Mouse (Mus musculus) CH12.LX (cell line): Measurements from ENCODE around the gene Zfp593.
A peak's percentile ranks its signal among the peaks of the same experiment; 100 is the strongest.
"Not testable (repeated sequence)": the region's sequence is repeated elsewhere in the genome, so short reads cannot be mapped to it uniquely, and the experiment has no call there.

Source experiments
- CHD2 ChIP-seq: IDR thresholded peaks from 2 replicates; pipeline ENCODE4 v1.6.1; 2011; ENCODE audit warnings: low read length, improper control_type of control experiment
- CTCF ChIP-seq, 2 experiments: IDR thresholded peaks in 1 of 2; conservative IDR thresholded peaks in 1 of 2; 2 replicates each; pipeline ENCODE4 v1.5.1; 2011 to 2012; ENCODE audit warnings: low read depth in 2 of 2, low read length in 2 of 2, improper control_type of control experiment in 1 of 2, inconsistent platforms in 1 of 2, mild to moderate bottlenecking in 1 of 2, moderate library complexity in 1 of 2
- ELF1 ChIP-seq: IDR thresholded peaks from 2 replicates; pipeline ENCODE4 v1.6.1; 2014; ENCODE audit warnings: low read depth, mild to moderate bottlenecking, inconsistent platforms, low read length, improper control_type of control experiment
- HCFC1 ChIP-seq: IDR thresholded peaks from 2 replicates; pipeline ENCODE4 v1.6.1; 2012; ENCODE audit warnings: low read depth, mild to moderate bottlenecking, inconsistent platforms, low read length, improper control_type of control experiment
- MAFK ChIP-seq: IDR thresholded peaks from 2 replicates; pipeline ENCODE4 v1.6.1; 2011; ENCODE audit warnings: low read length, improper control_type of control experiment; ENCODE audit not compliant: insufficient replicate concordance
- MAX ChIP-seq: IDR thresholded peaks from 2 replicates; pipeline ENCODE4 v1.6.1; 2011; ENCODE audit warnings: low read length, improper control_type of control experiment
- MEF2A ChIP-seq: IDR thresholded peaks from 2 replicates; pipeline ENCODE4 v1.6.1; 2014; ENCODE audit warnings: low read depth, mild to moderate bottlenecking, inconsistent platforms, low read length, improper control_type of control experiment, borderline replicate concordance
- USF1 ChIP-seq: IDR thresholded peaks from 2 replicates; pipeline ENCODE4 v1.6.1; 2014; ENCODE audit warnings: low read depth, mild to moderate bottlenecking, inconsistent platforms, low read length, improper control_type of control experiment

DNA sequence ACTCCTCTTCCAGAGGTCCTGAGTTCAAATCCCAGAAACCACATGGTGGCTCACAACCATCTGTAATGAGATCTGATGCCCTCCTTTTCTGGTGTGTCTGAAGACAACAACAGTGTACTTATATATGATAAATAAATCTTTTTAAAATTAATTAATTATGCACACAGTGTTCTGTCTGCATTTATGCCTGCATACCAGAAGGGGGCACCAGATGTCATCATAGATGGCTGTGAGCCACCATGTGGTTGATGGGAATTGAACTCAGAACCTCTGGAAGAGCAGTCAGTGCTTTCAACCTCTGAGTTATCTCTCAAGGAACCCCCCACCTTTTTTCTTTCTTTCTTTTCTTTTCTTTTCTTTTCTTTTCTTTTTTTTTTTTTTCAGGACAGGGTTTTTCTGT is 24.2 kb upstream of the Zfp593 start:
- not testable (repeated sequence) for TF ChIP-seq HCFC1, ELF1, MAX, MEF2A, USF1, MAFK, CHD2
- TF ChIP-seq CTCF (conservative IDR thresholded peaks at IDR 0.05 in 1 of 2, IDR thresholded peaks at IDR 0.05 in 1 of 2; ENCODE audit: low read depth in 2 of 2, low read length in 2 of 2) = peak in 1 of 2 experiments; percentile 63; a peak in 2 of 4 replicates
